Mouse (Mus musculus): Measurements from ENCODE around the gene Pigg. TPM values are rescaled to one million over a fixed set of nuclear protein-coding genes. Genes with fewer than 3 reads are reported as not detected.
"Not testable (repeated sequence)": the region's sequence is repeated elsewhere in the genome, so short reads cannot be mapped to it uniquely, and the experiment has no call there.

The Pigg gene
- total and polyA plus RNA-seq, 2 experiments from 2014 or later = 2.4 to 6.8 TPM

DNA sequence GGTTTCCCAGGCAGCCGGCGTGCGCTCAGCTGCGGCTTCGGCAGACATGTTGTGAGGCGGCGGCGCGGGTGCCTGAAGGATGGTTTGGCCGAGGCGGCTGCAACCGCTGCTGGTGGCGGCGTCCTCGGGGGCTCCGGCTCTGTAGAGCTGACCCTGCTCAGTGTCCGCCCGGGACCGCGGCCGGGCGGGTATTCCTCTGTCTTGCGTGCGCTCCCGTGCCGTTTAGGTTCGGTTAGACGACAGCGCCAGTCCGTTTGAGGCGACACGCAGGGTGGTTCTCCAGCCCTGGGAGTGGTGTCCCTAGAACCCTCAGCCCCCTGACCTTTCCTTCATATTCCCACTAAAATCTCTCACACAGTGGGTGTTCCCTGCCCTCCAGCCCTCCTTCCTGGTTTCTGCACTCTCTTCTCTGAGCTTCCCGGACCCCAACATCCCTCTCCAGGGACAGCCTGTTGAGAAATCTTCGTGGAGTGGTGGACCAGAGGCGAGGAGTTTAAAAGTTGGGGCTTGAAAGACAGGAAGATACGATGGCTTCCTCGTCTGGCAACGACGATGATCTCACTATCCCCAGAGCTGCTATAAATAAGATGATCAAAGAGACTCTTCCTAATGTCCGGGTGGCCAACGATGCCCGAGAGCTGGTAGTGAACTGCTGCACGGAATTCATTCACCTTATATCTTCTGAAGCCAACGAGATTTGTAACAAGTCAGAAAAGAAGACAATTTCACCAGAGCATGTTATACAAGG is 43.2 kb upstream of the Pigg start:
- Histone ChIP-seq H3K4me2 (ENCODE audit: low read depth, low read length, poor library complexity, severe bottlenecking) (peak overlapping the region; percentile 92), H3K27me3 (ENCODE audit: insufficient read depth, low read length) (no peaks in the 10 kb centered on the region), H3K9ac (replicated peaks; ENCODE audit: low read length, poor library complexity, severe bottlenecking) (peak overlapping the region; percentile 91), H3K36me3 (ENCODE audit: insufficient read depth, low read length) (no peaks in the 10 kb centered on the region), H3K4me3 (ENCODE audit: low read depth, low read length) (peak overlapping the region; percentile 94), H3K27ac (ENCODE audit: low read depth, low read length) (peak overlapping the region; percentile 92), H3K4me1 (ENCODE audit: insufficient read depth, low read length) (peaks cover 13% of the 10 kb centered on the region; the same call in 1 of the 2 replicates), H3K9me3 (ENCODE audit: low read length) (no peaks in the 10 kb centered on the region)
- under 1% methylated on average over 44 of the region's 44 CpGs for WGBS
- ATAC-seq (ENCODE audit: low FRiP score) (peak; percentile 74), DNase-seq (ENCODE audit: low spot score) (peak; percentile 12)
- no peak for TF ChIP-seq CTCF (IDR thresholded peaks at IDR 0.05)

DNA sequence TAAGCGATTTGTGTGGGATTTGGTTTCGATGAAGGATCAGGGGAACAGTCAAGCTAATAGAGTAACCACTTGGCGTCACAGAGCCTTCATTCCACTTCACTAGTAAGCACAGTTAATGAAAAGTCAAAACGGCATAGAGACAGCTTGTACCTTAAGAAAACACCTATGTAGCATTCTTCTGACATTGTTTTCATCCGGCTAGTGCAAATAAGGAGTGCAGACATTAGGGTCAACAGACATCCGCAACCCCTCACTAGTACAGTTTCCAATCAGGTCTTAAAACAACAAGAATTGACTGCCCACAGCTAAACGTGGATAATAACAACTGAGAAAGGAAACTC is 42.6 kb upstream of the Pigg start:
- no peak overlapping the region for H3K27ac ChIP-seq (ENCODE audit: low read depth, low read length)
- H3K4me3 ChIP-seq (ENCODE audit: low read depth, low read length) = peak overlapping the region; percentile 94
- H3K4me2 ChIP-seq (ENCODE audit: low read depth, low read length, poor library complexity, severe bottlenecking) = peak overlapping the region; percentile 92
- H3K36me3 ChIP-seq (ENCODE audit: insufficient read depth, low read length) = no peaks in the 10 kb centered on the region
- WGBS = 17% methylated on average over 7 of the region's 7 CpGs
- peak overlapping the region; percentile 91 for H3K9ac ChIP-seq (replicated peaks; ENCODE audit: low read length, poor library complexity, severe bottlenecking)
- no peak for ATAC-seq (ENCODE audit: low FRiP score)
- no peaks in the 10 kb centered on the region for H3K27me3 ChIP-seq (ENCODE audit: insufficient read depth, low read length)
- H3K4me1 ChIP-seq (ENCODE audit: insufficient read depth, low read length) = peaks cover 13% of the 10 kb centered on the region; the same call in 1 of the 2 replicates
- no peaks in the 10 kb centered on the region for H3K9me3 ChIP-seq (ENCODE audit: low read length)
- DNase-seq (ENCODE audit: low spot score) = no peak
- TF ChIP-seq CTCF (IDR thresholded peaks at IDR 0.05) = no peak

DNA sequence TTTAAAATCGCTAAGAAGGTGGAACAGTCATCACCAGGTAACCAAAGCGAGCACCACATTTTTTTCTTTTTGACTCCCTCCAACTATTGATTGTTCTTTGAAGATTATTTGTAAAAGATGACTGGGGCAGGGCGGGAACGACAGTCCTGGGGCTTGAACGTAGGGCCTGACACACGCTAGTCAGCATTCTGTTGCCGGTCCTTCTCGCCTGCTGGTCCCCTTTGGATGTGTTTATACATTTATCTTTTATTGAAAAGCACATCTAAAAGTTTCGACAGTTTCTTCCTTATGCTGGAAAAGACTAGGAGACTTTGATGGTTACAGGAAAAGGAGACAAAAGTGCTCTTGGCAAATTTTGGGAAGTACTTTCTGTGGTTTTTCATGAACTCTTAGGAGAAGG is 42.0 kb upstream of the Pigg start:
- no peak for TF ChIP-seq CTCF (IDR thresholded peaks at IDR 0.05)
- Histone ChIP-seq H3K4me2 (ENCODE audit: low read depth, low read length, poor library complexity, severe bottlenecking) (peak overlapping the region; percentile 92), H3K36me3 (ENCODE audit: insufficient read depth, low read length) (no peaks in the 10 kb centered on the region), H3K4me1 (ENCODE audit: insufficient read depth, low read length) (peaks cover 13% of the 10 kb centered on the region; the same call in 1 of the 2 replicates), H3K27me3 (ENCODE audit: insufficient read depth, low read length) (no peaks in the 10 kb centered on the region), H3K27ac (ENCODE audit: low read depth, low read length) (no peak overlapping the region), H3K9me3 (ENCODE audit: low read length) (no peaks in the 10 kb centered on the region), H3K9ac (replicated peaks; ENCODE audit: low read length, poor library complexity, severe bottlenecking) (no peak overlapping the region; the same call in 1 of the 2 replicates), H3K4me3 (ENCODE audit: low read depth, low read length) (peak overlapping the region; percentile 94)
- DNase-seq (ENCODE audit: low spot score) (no peak), ATAC-seq (ENCODE audit: low FRiP score) (no peak)
- 45% methylated on average over 9 of the region's 9 CpGs for WGBS

DNA sequence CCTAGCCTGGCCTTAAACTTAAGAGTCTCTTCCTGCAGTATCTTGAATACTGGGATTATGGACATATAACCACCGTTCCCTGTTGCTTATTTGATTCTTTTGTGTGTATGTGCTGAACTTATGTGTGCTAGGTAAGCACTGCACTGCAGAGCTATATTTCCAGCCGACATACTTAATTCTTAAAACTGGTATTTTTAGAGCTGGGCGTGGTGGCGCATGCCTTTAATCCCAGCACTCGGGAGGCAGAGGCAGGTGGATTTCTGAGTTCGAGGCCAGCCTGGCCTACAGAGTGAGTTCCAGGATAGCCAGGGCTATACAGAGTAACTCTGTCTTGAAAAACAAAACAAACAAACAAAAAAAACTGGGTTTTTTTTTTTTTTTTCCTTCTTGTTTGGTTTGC is 41.1 kb upstream of the Pigg start:
- H3K4me1 ChIP-seq (ENCODE audit: insufficient read depth, low read length) = peaks cover 13% of the 10 kb centered on the region; the same call in 1 of the 2 replicates
- not testable (repeated sequence) for H3K9ac ChIP-seq (replicated peaks; ENCODE audit: low read length, poor library complexity, severe bottlenecking); H3K4me3 ChIP-seq (ENCODE audit: low read depth, low read length); DNase-seq (ENCODE audit: low spot score); H3K36me3 ChIP-seq (ENCODE audit: insufficient read depth, low read length); H3K27me3 ChIP-seq (ENCODE audit: insufficient read depth, low read length); H3K9me3 ChIP-seq (ENCODE audit: low read length); ATAC-seq (ENCODE audit: low FRiP score); H3K27ac ChIP-seq (ENCODE audit: low read depth, low read length)
- peak overlapping the region; percentile 92 for H3K4me2 ChIP-seq (ENCODE audit: low read depth, low read length, poor library complexity, severe bottlenecking)
- WGBS = 96% methylated on average over 6 of the region's 6 CpGs

DNA sequence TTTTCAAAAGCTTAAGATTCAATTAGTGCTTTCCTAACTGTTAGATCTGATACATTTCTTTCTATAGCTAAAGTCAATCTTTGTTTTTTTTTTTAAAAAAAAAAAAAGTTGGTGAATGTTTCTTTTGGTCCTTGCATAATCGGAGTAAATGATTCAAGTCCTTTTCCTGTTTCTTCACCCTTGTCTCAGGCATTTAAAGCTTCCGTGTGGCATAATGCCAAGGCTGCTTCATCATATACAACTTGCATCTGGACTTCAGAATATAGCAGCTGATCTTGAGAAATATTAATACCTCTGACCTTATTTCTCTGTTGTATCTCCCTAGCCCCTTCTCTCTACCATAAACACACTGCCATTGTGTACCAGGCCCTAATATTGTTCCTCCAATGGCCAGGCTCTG is 25.5 kb upstream of the Pigg start:
- no peaks in the 10 kb centered on the region for H3K9me3 ChIP-seq (ENCODE audit: low read length)
- no peaks in the 10 kb centered on the region for H3K36me3 ChIP-seq (ENCODE audit: insufficient read depth, low read length)
- TF ChIP-seq CTCF (IDR thresholded peaks at IDR 0.05) = no peak
- 84% methylated on average over 2 of the region's 2 CpGs for WGBS
- H3K27ac ChIP-seq (ENCODE audit: low read depth, low read length) = no peak overlapping the region
- no peaks in the 10 kb centered on the region for H3K27me3 ChIP-seq (ENCODE audit: insufficient read depth, low read length)
- ATAC-seq (ENCODE audit: low FRiP score) (no peak), DNase-seq (ENCODE audit: low spot score) (no peak)
- no peaks in the 10 kb centered on the region for H3K4me1 ChIP-seq (ENCODE audit: insufficient read depth, low read length)
- no peak overlapping the region for H3K4me3 ChIP-seq (ENCODE audit: low read depth, low read length)
- no peak overlapping the region for H3K9ac ChIP-seq (replicated peaks; ENCODE audit: low read length, poor library complexity, severe bottlenecking)
- no peak overlapping the region for H3K4me2 ChIP-seq (ENCODE audit: low read depth, low read length, poor library complexity, severe bottlenecking)

DNA sequence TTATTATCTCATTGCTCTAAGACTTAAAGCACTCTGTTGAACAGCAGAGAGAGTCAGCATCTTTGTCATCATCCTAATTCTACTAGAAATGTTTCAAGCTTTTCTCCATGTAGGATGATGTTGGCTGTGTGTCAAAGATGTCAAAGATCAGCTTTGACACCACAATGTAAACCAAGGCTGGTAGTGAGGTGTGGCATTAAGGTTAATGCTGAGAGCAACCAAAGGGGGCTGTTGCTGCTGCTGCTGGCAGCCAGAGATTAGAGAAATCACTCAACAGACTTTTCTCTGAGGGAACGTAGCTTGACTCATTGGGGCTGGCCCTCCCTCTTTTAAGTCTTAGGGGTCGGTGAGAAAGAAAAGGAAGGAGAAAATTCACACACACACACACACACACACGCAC is 10.8 kb upstream of the Pigg start:
- Histone ChIP-seq H3K27ac (ENCODE audit: low read depth, low read length) (no peak overlapping the region), H3K36me3 (ENCODE audit: insufficient read depth, low read length) (no peaks in the 10 kb centered on the region), H3K4me1 (ENCODE audit: insufficient read depth, low read length) (no peaks in the 10 kb centered on the region), H3K4me3 (ENCODE audit: low read depth, low read length) (no peak overlapping the region), H3K27me3 (ENCODE audit: insufficient read depth, low read length) (no peaks in the 10 kb centered on the region), H3K9me3 (ENCODE audit: low read length) (no peaks in the 10 kb centered on the region), H3K9ac (replicated peaks; ENCODE audit: low read length, poor library complexity, severe bottlenecking) (no peak overlapping the region), H3K4me2 (ENCODE audit: low read depth, low read length, poor library complexity, severe bottlenecking) (no peak overlapping the region)
- ATAC-seq (ENCODE audit: low FRiP score) (no peak), DNase-seq (ENCODE audit: low spot score) (no peak)
- no peak for TF ChIP-seq CTCF (IDR thresholded peaks at IDR 0.05)
- WGBS = 63% methylated on average over 3 of the region's 3 CpGs

All from midbrain, postnatal 0 days (tissue).